Mouse (Mus musculus) intestine, postnatal 0 days (tissue): ENCODE measurements around the gene Ccdc65. TPM values are rescaled to one million over a fixed set of nuclear protein-coding genes. Genes with fewer than 3 reads are reported as not detected.

ENCODE experiments used
- ATAC-seq: fragments of 200-750 bp; cut with Nextera tagmentation; 2 replicates; pipeline ENCODE4 v1.8.0; 2017; ENCODE audit warnings: mild to moderate bottlenecking, moderate TSS enrichment, moderate library complexity
- H3K27ac ChIP-seq: fragments of 300-500 bp; sonication (generic); 2 replicates; pipeline ENCODE4 v1.5.1; 2014; ENCODE audit warnings: mild to moderate bottlenecking, low read depth, low read length, moderate library complexity
- H3K27me3 ChIP-seq: fragments of 300-500 bp; sonication (generic); replicated peaks from 2 replicates; pipeline ENCODE4 v1.6.1; 2014; ENCODE audit warnings: low read length, mixed read lengths; ENCODE audit not compliant: control insufficient read depth, insufficient read depth
- H3K36me3 ChIP-seq: fragments of 300-500 bp; sonication (generic); 2 replicates; pipeline ENCODE4 v1.6.1; 2014; ENCODE audit warnings: mild to moderate bottlenecking, moderate library complexity; ENCODE audit not compliant: control insufficient read depth, insufficient read depth
- H3K4me1 ChIP-seq: fragments of 300-500 bp; sonication (generic); replicated peaks from 2 replicates; pipeline ENCODE4 v1.6.1; 2014; ENCODE audit warnings: antibody characterized with exemption, low read length, mixed read lengths; ENCODE audit not compliant: control insufficient read depth, insufficient read depth
- H3K4me2 ChIP-seq: fragments of 300-500 bp; sonication (generic); replicated peaks from 2 replicates; pipeline ENCODE4 v1.6.1; 2014; ENCODE audit warnings: low read depth, mild to moderate bottlenecking, moderate library complexity
- H3K4me3 ChIP-seq: fragments of 300-500 bp; sonication (generic); 2 replicates; pipeline ENCODE4 v1.5.1; 2014; ENCODE audit warnings: low read depth, low read length
- H3K9ac ChIP-seq: fragments of 300-500 bp; sonication (generic); 2 replicates; pipeline ENCODE4 v1.6.1; 2014; ENCODE audit warnings: mild to moderate bottlenecking, low read depth, low read length
- H3K9me3 ChIP-seq: fragments of 300-500 bp; sonication (generic); 2 replicates; pipeline ENCODE4 v1.6.1; 2016; ENCODE audit warnings: mixed run types; ENCODE audit not compliant: control insufficient read depth
- CTCF ChIP-seq: sonication (generic); IDR thresholded peaks from 2 replicates; pipeline ENCODE4 v1.5.1; 2016; ENCODE audit warnings: low read depth, mild to moderate bottlenecking, control low read depth, antibody characterized with exemption, moderate library complexity
- WGBS: fragments of 180-500 bp; shearing (Covaris S2); extraction: QIAGEN DNeasy Blood & Tissue Kit; methylation state at CpG from one replicate; pipeline ENCODE4 v1.1.7; 2014; 5-methylcytosine and 5-hydroxymethylcytosine counted together
- polyA plus RNA-seq: library from polyadenylated mRNA; unstranded; fragments of >200 nt; fragmentation: Nextera tagmentation; extraction: Ambion mirVana; gene quantifications from 2 replicates; pipeline ENCODE4 v1.2.1, GENCODE M21; 2015

Gene Ccdc65
- polyA plus RNA-seq, 1 experiment from 2014 or later: 0.27 TPM

- 0 out of 2 replicates have a peak overlapping the region, but pooled peaks have one; percentile 74 for H3K4me2 ChIP-seq
- no peak overlapping the region for H3K9ac ChIP-seq
- peaks cover 6% of the 10 kb centered on the region; the same call in 1 of the 2 replicates for H3K4me1 ChIP-seq
- no peak for TF ChIP-seq CTCF
- H3K27me3 ChIP-seq: peaks cover 43% of the 10 kb centered on the region
- H3K36me3 ChIP-seq: no peaks in the 10 kb centered on the region
- H3K4me3 ChIP-seq: no peak overlapping the region
- no peak overlapping the region for H3K27ac ChIP-seq
- ATAC-seq: no peak
- WGBS: 53% methylated on average over 7 of the region's 7 CpGs
- no peaks in the 10 kb centered on the region for H3K9me3 ChIP-seq
Measured at GRCm38 (mm10) chr15:98677977-98678376, 30.0 kb upstream of the Ccdc65 start.

- ATAC-seq: no peak
- no peak overlapping the region for H3K4me3 ChIP-seq
- no peak overlapping the region for H3K27ac ChIP-seq
- H3K4me1 ChIP-seq: peaks cover 6% of the 10 kb centered on the region; the same call in 1 of the 2 replicates
- no peaks in the 10 kb centered on the region for H3K36me3 ChIP-seq
- TF ChIP-seq CTCF: no peak
- peaks cover 27% of the 10 kb centered on the region for H3K27me3 ChIP-seq
- 62% methylated on average over 8 of the region's 8 CpGs for WGBS
- no peaks in the 10 kb centered on the region for H3K9me3 ChIP-seq
- no peak overlapping the region for H3K4me2 ChIP-seq
- H3K9ac ChIP-seq: no peak overlapping the region
Measured at GRCm38 (mm10) chr15:98680660-98681059, 27.3 kb upstream of the Ccdc65 start.

- no peak for ATAC-seq
- Histone ChIP-seq H3K27ac (no peak overlapping the region), H3K4me3 (no peak overlapping the region), H3K27me3 (peaks cover 17% of the 10 kb centered on the region), H3K36me3 (no peaks in the 10 kb centered on the region), H3K9me3 (no peaks in the 10 kb centered on the region), H3K4me2 (no peak overlapping the region), H3K4me1 (peaks cover 6% of the 10 kb centered on the region; the same call in 1 of the 2 replicates), H3K9ac (no peak overlapping the region)
- TF ChIP-seq CTCF: no peak
- 75% methylated on average over 7 of the region's 7 CpGs for WGBS
Measured at GRCm38 (mm10) chr15:98681633-98682032, 26.4 kb upstream of the Ccdc65 start.

- no peaks in the 10 kb centered on the region for H3K36me3 ChIP-seq
- peak; percentile 52; the same call in 1 of the 2 replicates for ATAC-seq
- no peak overlapping the region for H3K27ac ChIP-seq
- H3K4me1 ChIP-seq: no peaks in the 10 kb centered on the region
- H3K27me3 ChIP-seq: peaks cover 5% of the 10 kb centered on the region; the same call in 1 of the 2 replicates
- no peak overlapping the region for H3K4me2 ChIP-seq
- WGBS: 52% methylated on average over 10 of the region's 10 CpGs
- H3K9me3 ChIP-seq: no peaks in the 10 kb centered on the region
- no peak for TF ChIP-seq CTCF
- no peak overlapping the region for H3K9ac ChIP-seq
- H3K4me3 ChIP-seq: no peak overlapping the region
Measured at GRCm38 (mm10) chr15:98683177-98683576, 24.8 kb upstream of the Ccdc65 start.

GRCm38 (mm10) chr15:98683746-98684145 is 24.3 kb upstream of the Ccdc65 start:
- 82% methylated on average over 1 of the region's 1 CpGs for WGBS
- no peak for ATAC-seq
- Histone ChIP-seq H3K36me3 (no peaks in the 10 kb centered on the region), H3K4me2 (no peak overlapping the region), H3K27me3 (peaks cover 2% of the 10 kb centered on the region; the same call in 1 of the 2 replicates), H3K4me1 (no peaks in the 10 kb centered on the region), H3K4me3 (no peak overlapping the region), H3K9ac (no peak overlapping the region), H3K9me3 (no peaks in the 10 kb centered on the region), H3K27ac (no peak overlapping the region)
- TF ChIP-seq CTCF: no peak

- ATAC-seq: no peak
- no peak overlapping the region for H3K9ac ChIP-seq
- H3K27me3 ChIP-seq: no peaks in the 10 kb centered on the region
- no peaks in the 10 kb centered on the region for H3K36me3 ChIP-seq
- no peak overlapping the region for H3K4me3 ChIP-seq
- TF ChIP-seq CTCF: peak; percentile 46
- H3K27ac ChIP-seq: no peak overlapping the region
- no peaks in the 10 kb centered on the region for H3K9me3 ChIP-seq
- 68% methylated on average over 3 of the region's 3 CpGs for WGBS
- no peaks in the 10 kb centered on the region for H3K4me1 ChIP-seq
- H3K4me2 ChIP-seq: no peak overlapping the region
Measured at GRCm38 (mm10) chr15:98685926-98686325, 22.1 kb upstream of the Ccdc65 start.

- ATAC-seq: no peak
- no peak overlapping the region for H3K4me2 ChIP-seq
- no peaks in the 10 kb centered on the region for H3K36me3 ChIP-seq
- no peaks in the 10 kb centered on the region for H3K9me3 ChIP-seq
- TF ChIP-seq CTCF: no peak
- H3K27me3 ChIP-seq: no peaks in the 10 kb centered on the region
- H3K4me3 ChIP-seq: no peak overlapping the region
- H3K9ac ChIP-seq: no peak overlapping the region
- WGBS: 78% methylated on average over 2 of the region's 2 CpGs
- H3K27ac ChIP-seq: no peak overlapping the region
- no peaks in the 10 kb centered on the region for H3K4me1 ChIP-seq
Measured at GRCm38 (mm10) chr15:98689682-98690081, 18.3 kb upstream of the Ccdc65 start.
